Mouse (Mus musculus) liver, embryonic 14.5 days (tissue): Measurements from ENCODE around the gene Gm49601. TPM values are rescaled to one million over a fixed set of nuclear protein-coding genes. Genes with fewer than 3 reads are reported as not detected.

Source experiments
- ATAC-seq: fragments of 200-750 bp; cut with Nextera tagmentation; 2 replicates; pipeline ENCODE4 v1.8.0; 2017; ENCODE audit warnings: moderate number of reproducible peaks, mild to moderate bottlenecking, moderate library complexity; ENCODE audit not compliant: insufficient read depth
- DNase-seq, 3 experiments: peaks; one replicate each; pipeline ENCODE4 v3.0.0-alpha.2; 2012 to 2013; ENCODE audit warnings: low read depth in 3 of 3, low spot score in 3 of 3
- H3K27ac ChIP-seq: fragments of 300-500 bp; sonication (generic); 2 replicates; pipeline ENCODE4 v1.5.1; 2014; ENCODE audit warnings: moderate library complexity, mild to moderate bottlenecking, control low read depth, inconsistent platforms
- H3K27me3 ChIP-seq: fragments of 300-500 bp; sonication (generic); 2 replicates; pipeline ENCODE4 v1.6.1; 2014; ENCODE audit warnings: mild to moderate bottlenecking, low read length, moderate library complexity; ENCODE audit not compliant: control insufficient read depth, insufficient read depth
- H3K36me3 ChIP-seq: fragments of 300-500 bp; sonication (generic); replicated peaks from 2 replicates; pipeline ENCODE4 v1.6.1; 2014; ENCODE audit warnings: low read depth; ENCODE audit not compliant: control insufficient read depth, insufficient read depth
- H3K4me1 ChIP-seq, 2 experiments: fragments of 200-500 bp in 1 of 2; fragments of 300-500 bp in 1 of 2; sonication (generic) in 1 of 2; replicated peaks; 2 replicates each; pipeline ENCODE4 v1.6.1; 2012 to 2014; ENCODE audit warnings: antibody characterized with exemption in 1 of 2, inconsistent platforms in 1 of 2, low read length in 1 of 2; ENCODE audit not compliant: control insufficient read depth in 2 of 2, insufficient read depth in 2 of 2
- H3K4me2 ChIP-seq: fragments of 300-500 bp; sonication (generic); 2 replicates; pipeline ENCODE4 v1.6.1; 2014; ENCODE audit warnings: low read depth, mild to moderate bottlenecking, control low read depth, moderate library complexity
- H3K4me3 ChIP-seq, 2 experiments: fragments of 200-500 bp in 1 of 2; fragments of 300-500 bp in 1 of 2; sonication (generic) in 1 of 2; 2 replicates each; pipeline ENCODE4 v1.5.1; 2012 to 2014; ENCODE audit warnings: low read depth in 2 of 2, low read length in 2 of 2, mild to moderate bottlenecking in 2 of 2, control low read depth in 1 of 2, inconsistent platforms in 1 of 2, moderate library complexity in 1 of 2; ENCODE audit not compliant: insufficient read depth in 1 of 2
- H3K9ac ChIP-seq: fragments of 300-500 bp; sonication (generic); replicated peaks from 2 replicates; pipeline ENCODE4 v1.6.1; 2014; ENCODE audit warnings: mild to moderate bottlenecking, control low read depth, moderate library complexity
- H3K9me3 ChIP-seq: fragments of 300-500 bp; sonication (generic); 2 replicates; pipeline ENCODE4 v1.6.1; 2016; ENCODE audit warnings: low read length, mixed read lengths; ENCODE audit not compliant: control insufficient read depth
- CTCF ChIP-seq: IDR thresholded peaks from 2 replicates; pipeline ENCODE4 v1.5.1; 2016; ENCODE audit warnings: antibody characterized with exemption, low read depth, control low read depth
- EP300 ChIP-seq: IDR thresholded peaks from 2 replicates; pipeline ENCODE4 v1.6.1; 2016; ENCODE audit warnings: antibody characterized with exemption, low read depth
- WGBS: fragments of 180-500 bp; shearing (Covaris S2); extraction: QIAGEN DNeasy Blood & Tissue Kit; methylation state at CpG from one replicate; pipeline ENCODE4 v1.1.7; 2014; ENCODE audit not compliant: insufficient replicate concordance; 5-methylcytosine and 5-hydroxymethylcytosine counted together
- polyA plus RNA-seq, 2 experiments: library from polyadenylated mRNA; depleted of rRNA in 1 of 2; stranded (reverse) in 1 of 2; unstranded in 1 of 2; fragments of >200 nt; fragmentation: Nextera tagmentation in 1 of 2; extraction: Ambion mirVana in 1 of 2; gene quantifications; 2 replicates each; pipeline versions ENCODE4 v1.2.1 to v1.2.3; 2012 to 2014

Gm49601 gene
- polyA plus RNA-seq, 2 experiments: 0.54 TPM; not detected in 1

GRCm38 (mm10) chr16:18608226-18608625, 18.0 kb downstream of the Gm49601 start:
- 15% methylated on average over 11 of the region's 11 CpGs for WGBS
- Histone ChIP-seq H3K9ac (no peak overlapping the region), H3K27me3 (no peaks in the 10 kb centered on the region), H3K27ac (no peak overlapping the region), H3K9me3 (no peaks in the 10 kb centered on the region), H3K4me2 (no peak overlapping the region), H3K4me3 (no peak overlapping the region), H3K4me1 (no peaks in the 10 kb centered on the region), H3K36me3 (no peaks in the 10 kb centered on the region)
- no peak for TF ChIP-seq CTCF
- no peak for TF ChIP-seq EP300
- ATAC-seq (no peak), DNase-seq (no peak)

- WGBS: 64% methylated on average over 5 of the region's 5 CpGs
- TF ChIP-seq EP300: no peak
- TF ChIP-seq CTCF: no peak
- ATAC-seq (no peak), DNase-seq (no peak)
- Histone ChIP-seq H3K9ac (no peak overlapping the region), H3K9me3 (no peaks in the 10 kb centered on the region), H3K27ac (no peak overlapping the region), H3K4me2 (no peak overlapping the region), H3K36me3 (no peaks in the 10 kb centered on the region), H3K4me3 (no peak overlapping the region), H3K27me3 (no peaks in the 10 kb centered on the region), H3K4me1 (no peaks in the 10 kb centered on the region)
Measured at GRCm38 (mm10) chr16:18605705-18606104, 20.5 kb downstream of the Gm49601 start.

GRCm38 (mm10) chr16:18604267-18604701, 21.9 kb downstream of the Gm49601 start:
- DNase-seq: no peak
- Histone ChIP-seq H3K4me2 (no peak overlapping the region), H3K9ac (no peak overlapping the region), H3K27me3 (no peaks in the 10 kb centered on the region), H3K4me1 (no peaks in the 10 kb centered on the region), H3K4me3 (no peak overlapping the region), H3K36me3 (no peaks in the 10 kb centered on the region), H3K9me3 (no peaks in the 10 kb centered on the region), H3K27ac (no peak overlapping the region)
- TF ChIP-seq EP300: no peak
- no peak for TF ChIP-seq CTCF
- no peak for ATAC-seq
- WGBS: 40% methylated on average over 8 of the region's 8 CpGs

GRCm38 (mm10) chr16:18601447-18601846, 24.8 kb downstream of the Gm49601 start:
- H3K27ac ChIP-seq: no peak overlapping the region
- no peak overlapping the region for H3K9ac ChIP-seq
- no peaks in the 10 kb centered on the region for H3K9me3 ChIP-seq
- no peaks in the 10 kb centered on the region for H3K36me3 ChIP-seq
- no peak for ATAC-seq
- no peaks in the 10 kb centered on the region for H3K4me1 ChIP-seq
- no peak overlapping the region for H3K4me3 ChIP-seq
- 58% methylated on average over 7 of the region's 7 CpGs for WGBS
- TF ChIP-seq CTCF (no peak), EP300 (no peak)
- H3K4me2 ChIP-seq: no peak overlapping the region
- no peaks in the 10 kb centered on the region for H3K27me3 ChIP-seq
- no peak for DNase-seq

- 16% methylated on average over 3 of the region's 3 CpGs for WGBS
- H3K27me3 ChIP-seq: peaks cover 6% of the 10 kb centered on the region
Measured at GRCm38 (mm10) chr16:18598006-18598405, 28.2 kb downstream of the Gm49601 start.

More at GRCm38 (mm10) chr16:18598006-18598405, 28.2 kb downstream of the Gm49601 start:
- Histone ChIP-seq H3K27ac (no peak overlapping the region), H3K4me2 (no peak overlapping the region), H3K9me3 (no peaks in the 10 kb centered on the region), H3K4me3 (no peak overlapping the region), H3K36me3 (no peaks in the 10 kb centered on the region), H3K9ac (no peak overlapping the region), H3K4me1 (no peaks in the 10 kb centered on the region)
- DNase-seq: no peak
- ATAC-seq: no peak
- TF ChIP-seq EP300 (no peak), CTCF (no peak)
